Mouse (Mus musculus): Measurements from ENCODE around the gene Abcf2.

- TF ChIP-seq POLR2A (IDR thresholded peaks at IDR 0.05; ENCODE audit: extremely low read depth, insufficient read depth, low read length) (no peak), CTCF (IDR thresholded peaks at IDR 0.05; ENCODE audit: low read depth, low read length) (no peak)
These were observed 26.3 kb upstream of the Abcf2 start for GRCm38 (mm10) chr5:24603431-24604010.
